Mouse (Mus musculus) T-helper 2 cell (primary cell): ENCODE results near the gene Gm5930.
"Not testable (repeated sequence)": the region's sequence is repeated elsewhere in the genome, so short reads cannot be mapped to it uniquely, and the experiment has no call there.

Source experiments
- in situ Hi-C: fragments of 300-600 bp; cut with MboI, MseI; formaldehyde crosslinking; loops from one replicate; pipeline ENCODE4 v1.15.1; 2025; ENCODE audit warnings: high pct_unique_total_duplicates

Gene Gm5930

DNA sequence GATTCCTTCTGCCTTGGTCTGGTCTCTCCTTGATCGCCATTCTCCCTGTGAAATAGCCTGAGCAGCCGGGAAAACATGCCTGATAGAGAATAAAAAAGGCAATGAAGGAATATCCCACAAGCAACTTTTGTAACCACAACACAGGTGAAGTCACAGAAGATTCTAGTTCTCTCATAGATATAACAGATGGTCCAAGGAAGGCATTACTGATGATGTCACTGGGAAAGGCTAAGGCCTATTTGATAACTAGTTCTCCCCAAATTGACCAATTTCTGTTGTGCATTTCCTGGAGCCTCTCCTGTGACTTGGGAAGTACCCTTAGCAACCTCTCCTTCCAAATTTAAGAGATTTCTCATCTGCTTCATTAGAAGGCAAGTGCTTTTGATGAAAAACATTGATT is at the start of gene Gm5930:
Gene Gm5930 (minus strand): TSS at position 101 of the 400 bp plus-strand sequence.
- in situ Hi-C loops: not testable (repeated sequence)

- in situ Hi-C loops: loop anchor here (5.0 kb wide), 1 partner anchor 77 kb away; no protein-coding TSS in a partner anchor
Observed at GRCm38 (mm10) chr14:44384233-44384632, 45.8 kb upstream of the Gm5930 start.

GRCm38 (mm10) chr14:44365057-44365456 is 26.7 kb upstream of the Gm5930 start, which contains the start of gene Gm8229:
TSS of gene Gm8229 (plus strand) at chr14:44365357.
- in situ Hi-C loops: not testable (repeated sequence)

- in situ Hi-C loops: not testable (repeated sequence)
Observed at GRCm38 (mm10) chr14:44362301-44362700, 23.9 kb upstream of the Gm5930 start.

DNA sequence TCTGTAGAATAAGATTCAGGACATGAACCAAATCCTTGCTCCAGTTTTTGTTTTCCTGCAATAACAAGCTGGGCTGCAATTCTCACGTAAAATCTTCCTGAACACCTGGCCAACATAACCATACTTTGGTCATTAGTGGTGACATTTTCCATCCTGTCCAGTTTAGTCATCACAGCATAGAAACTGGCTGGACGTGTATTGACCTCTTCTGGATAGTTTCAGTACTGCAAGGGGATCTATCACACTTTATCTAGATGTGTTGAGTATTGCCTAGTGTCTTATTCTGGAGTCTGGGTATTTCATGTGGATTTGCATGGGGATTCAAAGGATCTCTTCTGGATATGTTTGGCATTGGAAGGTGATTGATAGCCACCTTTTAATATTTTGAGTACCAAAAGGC is 23.0 kb upstream of the Gm5930 start:
- in situ Hi-C loops: not testable (repeated sequence)

- in situ Hi-C loops: not testable (repeated sequence)
Observed at GRCm38 (mm10) chr14:44312049-44312448, 26.3 kb downstream of the Gm5930 start.

DNA sequence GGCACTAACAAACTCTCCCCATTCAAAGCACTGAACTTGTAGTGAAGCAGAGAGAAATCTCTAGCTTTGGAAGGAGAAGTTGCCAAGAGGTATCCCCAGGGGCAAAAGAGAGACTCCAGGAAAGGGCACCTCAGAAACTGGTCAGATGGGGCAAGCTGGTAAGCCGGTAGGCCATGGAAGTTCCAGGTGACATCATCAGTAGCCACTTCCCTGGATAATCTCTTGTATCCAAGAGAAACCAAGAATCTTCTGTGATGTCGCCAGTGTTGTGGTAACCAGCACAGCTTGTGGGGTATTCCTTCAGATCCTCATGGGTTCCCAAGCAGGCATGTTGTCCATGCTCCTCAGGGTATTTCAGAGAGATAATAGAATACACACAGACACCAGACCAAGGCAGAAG is 53.1 kb downstream of the Gm5930 start, which contains the start of gene Gm8220:
Gene Gm8220 (plus strand): TSS at position 301 of the 400 bp plus-strand sequence.
- in situ Hi-C loops: not testable (repeated sequence)
